Mouse (Mus musculus): Measurements from ENCODE around the gene Zg16.

The Zg16 gene

GRCm38 (mm10) chr7:127021563-127022527, 65.3 kb downstream of the Zg16 start:
- no peak for DNase-seq (ENCODE audit: low read depth, low spot score)

- DNase-seq (ENCODE audit: low read depth, low spot score), result peak; percentile 91
These were observed 66.1 kb downstream of the Zg16 start, which contains the start of the genes Gm42742 and Prrt2 for GRCm38 (mm10) chr7:127020901-127021562. Gene Gm42742, minus strand, starts transcription at chr7:127021097. Gene Prrt2, minus strand, starts transcription at chr7:127021211.

- DNase-seq (ENCODE audit: low read depth, low spot score), result peak; percentile 60
These were observed 66.6 kb downstream of the Zg16 start for GRCm38 (mm10) chr7:127020491-127020890.

- peak; percentile 70 for DNase-seq (ENCODE audit: low read depth, low spot score)
These were observed 67.1 kb downstream of the Zg16 start for GRCm38 (mm10) chr7:127020031-127020430.

- DNase-seq (ENCODE audit: low read depth, low spot score), result no peak
These were observed 67.7 kb downstream of the Zg16 start for GRCm38 (mm10) chr7:127019306-127019960.

- no peak for DNase-seq (ENCODE audit: low read depth, low spot score)
These were observed 68.5 kb downstream of the Zg16 start for GRCm38 (mm10) chr7:127018416-127019305.

- no peak for DNase-seq (ENCODE audit: low read depth, low spot score)
These were observed 69.2 kb downstream of the Zg16 start for GRCm38 (mm10) chr7:127017950-127018345.

- DNase-seq (ENCODE audit: low read depth, low spot score), result peak; percentile 100
These were observed 69.9 kb downstream of the Zg16 start, which contains the start of gene Pagr1a for GRCm38 (mm10) chr7:127016971-127017949. Gene Pagr1a, minus strand, starts transcription at chr7:127017352.

- peak; percentile 83 for DNase-seq (ENCODE audit: low read depth, low spot score)
These were observed 70.6 kb downstream of the Zg16 start for GRCm38 (mm10) chr7:127016486-127016938.

- DNase-seq (ENCODE audit: low read depth, low spot score), result no peak
These were observed 70.8 kb downstream of the Zg16 start, which contains the start of gene Pagr1b for GRCm38 (mm10) chr7:127016481-127016485. Gene Pagr1b, minus strand, starts transcription at chr7:127016484.

- DNase-seq (ENCODE audit: low read depth, low spot score), result peak; percentile 89
These were observed 71.0 kb downstream of the Zg16 start for GRCm38 (mm10) chr7:127016081-127016480.

GRCm38 (mm10) chr7:127014993-127015392, 72.1 kb downstream of the Zg16 start:
- no peak for DNase-seq (ENCODE audit: low read depth, low spot score)

- peak; percentile 73 for DNase-seq (ENCODE audit: low read depth, low spot score)
These were observed 72.8 kb downstream of the Zg16 start, which contains the start of gene Mvp for GRCm38 (mm10) chr7:127014320-127014719. Gene Mvp, minus strand, starts transcription at chr7:127014621.

- DNase-seq (ENCODE audit: low read depth, low spot score), result no peak
These were observed 73.7 kb downstream of the Zg16 start for GRCm38 (mm10) chr7:127013385-127013784.

GRCm38 (mm10) chr7:127012845-127013244, 74.3 kb downstream of the Zg16 start:
- no peak for DNase-seq (ENCODE audit: low read depth, low spot score)

- DNase-seq (ENCODE audit: low read depth, low spot score), result peak; percentile 45
These were observed 74.8 kb downstream of the Zg16 start for GRCm38 (mm10) chr7:127012374-127012773.

- DNase-seq (ENCODE audit: low read depth, low spot score), result no peak
These were observed 75.4 kb downstream of the Zg16 start for GRCm38 (mm10) chr7:127011717-127012116.

- DNase-seq (ENCODE audit: low read depth, low spot score), result no peak
These were observed 76.1 kb downstream of the Zg16 start for GRCm38 (mm10) chr7:127011051-127011450.

GRCm38 (mm10) chr7:127009307-127010085, 77.6 kb downstream of the Zg16 start:
- no peak for DNase-seq (ENCODE audit: low read depth, low spot score)

Data from brain, adult 2 months (tissue).